Mouse (Mus musculus) brain, embryonic 18.5 days (tissue): Measurements from ENCODE around the gene Mpeg1.

Experiments
- DNase-seq: peaks from one replicate; pipeline ENCODE4 v3.0.0-alpha.2; 2012; ENCODE audit warnings: low read depth, low spot score

Mpeg1 gene

GRCm38 (mm10) chr19:12460282-12461249, at the start of gene Mpeg1:
Mpeg1 (plus strand) TSS chr19:12460779.
- no peak for DNase-seq

- no peak for DNase-seq
These were observed 46.8 kb upstream of the Mpeg1 start for GRCm38 (mm10) chr19:12413737-12414136.

DNA sequence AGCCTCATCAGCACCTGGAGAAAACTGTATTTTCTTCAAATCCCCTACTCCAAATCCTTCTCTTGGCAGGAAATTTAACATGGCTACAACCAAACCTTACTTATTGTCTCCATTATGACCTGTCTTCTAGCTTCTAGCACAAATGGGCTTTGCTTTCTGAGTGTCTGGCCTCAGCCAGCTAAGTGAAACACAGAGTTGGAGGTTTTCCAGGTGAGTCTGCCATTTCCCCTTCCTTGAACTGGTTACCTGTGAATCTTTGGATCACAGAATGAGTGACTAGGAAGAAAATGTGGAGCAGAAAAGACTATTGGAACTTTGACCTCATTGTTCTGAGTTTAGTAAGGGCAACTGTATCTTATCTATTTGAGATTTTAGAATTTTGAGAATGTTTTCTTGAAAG, 43.2 kb upstream of the Mpeg1 start, which contains the start of gene Olfr1441:
Gene Olfr1441, plus strand, starts transcription at position 73 of the 400 bp plus-strand sequence.
- no peak for DNase-seq

GRCm38 (mm10) chr19:12418312-12418711, 42.3 kb upstream of the Mpeg1 start:
- no peak for DNase-seq

DNA sequence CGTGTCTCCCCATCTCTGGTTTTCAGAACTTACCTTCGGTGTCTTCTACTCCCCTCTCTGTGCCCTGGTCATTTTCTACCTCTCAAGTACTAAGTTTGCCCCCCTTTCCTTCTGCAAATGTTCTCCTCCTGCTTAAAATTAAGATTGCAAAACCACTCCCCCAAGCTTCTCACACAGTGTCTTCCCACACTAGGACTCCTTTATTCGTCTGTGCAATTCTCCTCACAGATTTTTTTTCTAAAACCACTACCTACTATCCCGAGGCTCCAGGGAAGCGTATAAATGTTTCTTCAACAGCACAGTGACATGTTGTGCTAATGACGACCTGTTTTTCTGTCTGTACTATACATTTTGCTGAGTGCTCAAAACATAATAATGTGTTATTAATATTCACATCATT, 40.0 kb upstream of the Mpeg1 start:
- no peak for DNase-seq

DNA sequence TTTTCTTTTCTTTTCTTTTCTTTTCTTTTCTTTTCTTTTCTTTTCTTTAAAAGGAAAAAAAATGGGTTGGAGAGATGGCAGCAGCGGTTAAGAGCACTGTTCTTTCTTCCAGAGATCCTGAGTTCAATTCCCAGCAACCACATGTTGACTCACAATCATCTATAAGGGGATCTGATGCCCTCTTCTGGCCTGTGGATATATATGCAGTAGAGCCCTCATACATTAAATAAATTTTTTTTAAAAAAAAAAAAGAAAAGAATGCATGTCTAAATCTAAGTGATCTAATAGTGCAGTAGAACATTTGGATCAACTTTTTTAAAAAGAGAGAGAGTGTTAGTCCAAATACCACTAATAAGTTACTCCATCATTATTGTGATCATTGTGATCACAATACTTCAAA, 38.9 kb upstream of the Mpeg1 start:
- no peak for DNase-seq

DNA sequence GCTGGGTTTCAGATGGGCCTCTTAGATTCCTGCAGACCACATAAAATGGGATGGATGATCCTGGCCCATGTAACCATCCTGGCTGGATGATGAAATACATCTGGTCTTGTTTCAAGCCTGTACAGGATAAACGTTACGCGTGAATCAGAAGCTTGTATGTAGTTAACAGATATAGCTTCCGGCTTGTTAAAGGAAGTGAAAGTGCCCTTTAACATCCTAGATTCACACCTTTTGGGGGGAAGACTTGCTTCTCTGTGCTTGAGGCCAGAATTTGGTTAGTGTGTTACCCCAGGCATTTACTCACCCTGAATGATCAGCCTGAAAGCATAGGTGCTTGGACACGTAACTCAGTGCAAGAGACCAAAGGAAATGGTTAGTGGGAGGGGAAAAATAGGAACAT, 33.5 kb upstream of the Mpeg1 start:
- DNase-seq = no peak

GRCm38 (mm10) chr19:12427605-12428004, 33.0 kb upstream of the Mpeg1 start, which contains the start of gene Pfpl:
Pfpl (plus strand) TSS chr19:12427905.
- no peak for DNase-seq

DNA sequence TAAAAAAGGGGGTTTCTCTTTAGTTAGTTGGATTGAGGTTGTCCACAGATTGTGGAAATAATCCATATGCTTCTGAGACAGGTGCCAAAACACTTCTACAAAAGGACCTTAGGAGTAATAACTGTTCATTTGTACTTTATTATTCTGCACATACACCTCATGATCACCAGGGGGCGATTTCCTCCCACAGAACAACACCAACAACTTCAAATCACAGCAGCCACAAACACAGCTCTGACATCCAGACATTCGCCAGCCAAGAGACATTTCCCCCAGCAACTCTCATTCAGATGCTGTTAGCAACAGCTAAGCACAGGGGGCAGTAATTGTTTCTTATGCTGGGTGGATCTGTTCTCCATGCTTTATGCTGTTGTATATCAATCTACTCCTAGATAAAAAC, 27.5 kb upstream of the Mpeg1 start:
- DNase-seq = peak; percentile 22

- DNase-seq = no peak
These were observed 25.6 kb upstream of the Mpeg1 start for GRCm38 (mm10) chr19:12435011-12435416.

DNA sequence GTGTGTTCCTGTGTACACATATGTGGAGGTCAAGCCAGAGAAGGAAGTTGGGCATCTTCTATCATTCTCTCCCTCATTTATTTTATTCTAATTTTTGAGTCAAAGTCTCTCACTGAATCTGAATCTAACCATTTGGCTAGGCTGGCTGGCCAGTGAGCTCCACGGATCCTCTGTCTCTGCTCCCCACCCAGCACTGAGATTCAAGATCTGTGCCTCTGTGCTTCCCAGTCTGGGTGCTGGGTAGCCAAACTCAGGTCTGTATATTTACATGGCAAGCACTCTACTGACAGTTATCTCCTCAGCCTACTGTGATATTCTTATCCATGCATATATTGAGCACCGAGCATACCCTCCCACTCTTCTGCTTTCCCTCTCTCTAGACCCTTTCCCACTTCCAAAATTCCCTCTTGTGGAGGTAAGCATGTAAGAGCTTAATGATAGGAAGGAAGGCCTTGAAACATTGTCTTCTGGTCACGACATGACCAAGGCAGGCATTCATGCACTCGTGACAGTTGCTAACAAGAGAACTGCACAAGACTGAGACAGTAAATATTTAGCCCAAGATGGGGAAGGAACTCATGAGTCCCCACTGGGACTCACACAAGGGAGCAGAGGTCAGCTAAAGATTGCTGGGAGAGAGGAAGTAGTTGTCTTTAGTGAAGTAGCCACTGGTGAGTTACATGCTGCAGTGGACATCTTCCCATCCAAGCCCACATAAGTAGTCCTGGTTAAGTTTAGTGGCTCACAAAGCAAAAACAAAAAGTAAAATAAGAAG, 24.6 kb upstream of the Mpeg1 start:
- DNase-seq = no peak

- no peak for DNase-seq
These were observed 21.0 kb upstream of the Mpeg1 start for GRCm38 (mm10) chr19:12439581-12439980.

- no peak for DNase-seq
These were observed 20.4 kb upstream of the Mpeg1 start for GRCm38 (mm10) chr19:12440103-12440725.

GRCm38 (mm10) chr19:12442560-12442959, 18.0 kb upstream of the Mpeg1 start:
- no peak for DNase-seq

- DNase-seq = no peak
These were observed 15.6 kb upstream of the Mpeg1 start for GRCm38 (mm10) chr19:12445014-12445413.

DNA sequence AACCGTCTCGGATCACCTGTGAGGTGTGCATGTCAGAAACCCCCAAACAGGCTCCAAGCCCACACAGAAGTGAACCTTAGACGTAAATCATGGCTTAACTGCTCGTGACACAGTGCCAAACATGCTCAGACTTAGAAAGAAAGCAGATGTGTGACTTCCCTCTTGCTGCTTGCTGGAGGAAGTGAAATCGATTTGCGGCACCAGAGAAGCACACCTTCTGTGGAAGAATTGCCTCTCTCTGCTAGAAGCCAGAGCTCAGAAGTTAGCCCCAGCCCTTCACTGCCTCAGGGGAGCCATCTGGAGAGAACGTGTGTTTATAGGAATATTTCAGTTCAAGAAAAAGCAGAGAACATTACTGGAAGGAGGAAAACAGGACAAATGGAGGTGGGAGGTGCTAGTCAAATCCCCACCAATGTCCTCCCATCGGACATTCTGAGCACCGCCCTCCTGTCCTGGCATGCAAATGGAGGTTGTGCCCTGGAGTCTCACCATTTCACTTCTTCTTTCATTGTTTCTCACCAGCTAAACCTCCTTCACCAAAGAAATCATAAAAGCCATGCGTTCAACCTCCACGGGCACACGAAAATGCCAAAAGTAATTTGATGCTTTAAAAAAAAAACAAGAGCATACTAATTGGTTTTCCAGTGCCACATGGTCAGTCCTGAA, 3.0 kb upstream of the Mpeg1 start:
- no peak for DNase-seq

- no peak for DNase-seq
These were observed 1.1 kb upstream of the Mpeg1 start for GRCm38 (mm10) chr19:12459516-12459915.

- DNase-seq = no peak
These were observed 2.5 kb downstream of the Mpeg1 start for GRCm38 (mm10) chr19:12462851-12463721.

DNA sequence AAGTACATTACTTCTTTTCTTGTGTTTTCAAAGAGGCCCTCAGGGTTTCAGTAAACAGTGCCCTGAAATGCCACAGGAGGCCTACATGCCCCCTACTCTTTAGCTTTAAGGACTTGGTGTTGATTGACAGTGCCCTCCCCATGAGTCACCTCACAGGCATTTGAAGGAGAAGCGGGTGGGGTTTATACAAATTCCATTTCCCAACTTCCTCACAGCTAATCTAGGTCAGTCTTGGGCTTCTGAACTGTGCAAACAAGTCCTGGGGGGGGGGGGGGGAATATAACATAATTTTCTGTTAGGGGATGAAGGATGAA, 3.1 kb downstream of the Mpeg1 start:
- no peak for DNase-seq

- DNase-seq = no peak
These were observed 3.5 kb downstream of the Mpeg1 start for GRCm38 (mm10) chr19:12464127-12464526.

DNA sequence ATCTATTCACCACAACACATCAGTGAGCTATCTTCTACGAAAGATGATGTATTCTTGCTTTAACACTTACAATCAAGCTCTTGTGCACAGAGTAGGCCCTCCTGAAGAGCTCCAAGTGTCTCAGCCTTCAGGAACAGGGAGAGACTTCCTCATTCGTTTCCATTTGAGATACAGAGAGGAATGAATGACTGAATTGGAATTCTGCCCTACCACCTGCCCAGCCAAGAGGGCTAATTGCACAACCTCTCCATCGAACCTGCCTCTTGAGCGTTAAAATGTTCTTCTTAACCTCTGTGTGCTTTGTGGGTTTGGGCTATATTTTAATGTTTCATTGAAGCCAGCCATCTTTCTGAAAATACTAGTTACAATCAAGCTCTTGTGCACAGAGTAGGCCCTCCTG, 4.1 kb downstream of the Mpeg1 start:
- DNase-seq = no peak
